Mouse (Mus musculus): ENCODE measurements around the gene Il10rb.

DNA sequence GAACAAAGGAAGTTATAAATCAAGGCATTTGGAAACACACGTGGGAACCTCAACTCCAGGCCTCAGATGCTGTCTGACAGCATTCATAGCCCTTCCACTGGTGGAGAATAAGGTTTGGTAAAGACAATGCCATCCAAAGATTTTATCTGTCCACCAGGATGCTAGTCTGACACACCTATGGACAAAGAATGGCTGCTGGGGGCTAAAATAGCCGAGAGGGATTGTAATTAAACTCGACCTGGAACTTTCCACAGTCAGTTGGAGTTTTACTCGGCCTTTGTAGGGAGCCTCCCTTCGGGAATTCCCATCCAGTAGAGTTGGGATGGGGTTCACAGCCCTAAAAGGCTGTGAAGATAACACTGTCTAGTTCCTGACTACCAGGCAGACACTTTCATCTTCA, 21.5 kb downstream of the Il10rb start:
- TF ChIP-seq CTCF (conservative IDR thresholded peaks at IDR 0.05; ENCODE audit: low read length) (no peak), NANOG (IDR thresholded peaks at IDR 0.05; ENCODE audit: borderline replicate concordance, low read length) (no peak)

Data from E14TG2a.4 (cell line).